8 mouse cellular contexts compared by ENCODE assay signal in genomic region chr6:96112854-96113253, GRCm38 (mm10). TPM values are rescaled to one million over a fixed set of nuclear protein-coding genes. Genes with fewer than 3 reads are reported as not detected.
DNase-seq lines count a peak whose midpoint lies in the region; ATAC-seq and TF ChIP-seq lines count a peak whose summit lies in the region.
"Had no signal": no experiment of that assay in that cellular context is flagged by ENCODE, and none has a peak within 500 bp of the region (broad histone marks: within the 10 kb centered on the region; RNA-seq: fewer than 3 reads in every experiment).

Fam19a1 (plus strand) TSS chr6:96113154.

- peak within 1 kb of the TSS; percentile 90 for H3K4me2 ChIP-seq in kidney, embryonic 15.5 days
- H3K4me2 ChIP-seq in hindbrain, embryonic 14.5 days (replicated peaks) = peak within 1 kb of the TSS; percentile 92
- H3K4me2 ChIP-seq in limb, embryonic 14.5 days (replicated peaks; ENCODE audit: low read depth, low read length, severe bottlenecking) = peak within 1 kb of the TSS; percentile 42
- H3K4me2 ChIP-seq: liver, embryonic 15.5 days had no signal

- ATAC-seq in kidney, embryonic 15.5 days (replicated peaks; ENCODE audit: low FRiP score) = no peak
- ATAC-seq in hindbrain, embryonic 14.5 days (ENCODE audit: low FRiP score) = no peak
- no peak for ATAC-seq in limb, embryonic 14.5 days (ENCODE audit: low FRiP score, low read depth)
- no peak for ATAC-seq in granulocyte monocyte progenitor cell, adult 5-6 weeks (replicated peaks; ENCODE audit: poor library complexity, severe bottlenecking)

- no peak for TF ChIP-seq POLR2A in limb, embryonic 14.5 days (IDR thresholded peaks at IDR 0.05; ENCODE audit: borderline replicate concordance, extremely low read depth, insufficient read depth, insufficient read length)

- H3K4me3 ChIP-seq in kidney, embryonic 15.5 days (replicated peaks) = peak within 1 kb of the TSS; percentile 33
- 0 out of 2 replicates have a peak within 1 kb of the TSS, but pooled peaks have one; percentile 20 for H3K4me3 ChIP-seq in embryonic facial prominence, embryonic 10.5 days
- H3K4me3 ChIP-seq in hindbrain, embryonic 14.5 days (replicated peaks; ENCODE audit: low read length) = peak within 1 kb of the TSS; percentile 51
- H3K4me3 ChIP-seq in limb, embryonic 14.5 days (replicated peaks; ENCODE audit: low read length) = peak within 1 kb of the TSS; percentile 24
- H3K4me3 ChIP-seq: liver, embryonic 15.5 days had no signal

- no peaks in the 10 kb centered on the region for H3K9me3 ChIP-seq in kidney, embryonic 15.5 days (replicated peaks)
- H3K9me3 ChIP-seq in embryonic facial prominence, embryonic 10.5 days = no peaks in the 10 kb centered on the region
- no peaks in the 10 kb centered on the region for H3K9me3 ChIP-seq in hindbrain, embryonic 14.5 days (ENCODE audit: control insufficient read depth, low read length)
- H3K9me3 ChIP-seq in limb, embryonic 14.5 days (ENCODE audit: control insufficient read depth, low read length) = no peaks in the 10 kb centered on the region
- H3K9me3 ChIP-seq: liver, embryonic 15.5 days had no signal

- no peak for DNase-seq in kidney, postnatal 25 days
- DNase-seq in embryonic facial prominence, embryonic 10.5 days (ENCODE audit: low spot score) = no peak
- DNase-seq in hindbrain, embryonic 14.5 days (ENCODE audit: low spot score) = no peak
- no peak for DNase-seq in limb, embryonic 14.5 days (ENCODE audit: low spot score)
- DNase-seq in kidney, adult 9 months = no peak

- peaks cover 27% of the 10 kb centered on the region for H3K4me1 ChIP-seq in kidney, embryonic 15.5 days
- peaks cover 25% of the 10 kb centered on the region for H3K4me1 ChIP-seq in embryonic facial prominence, embryonic 10.5 days
- peaks cover 27% of the 10 kb centered on the region for H3K4me1 ChIP-seq in hindbrain, embryonic 14.5 days (replicated peaks; ENCODE audit: control insufficient read depth, insufficient read depth, low read length)
- 0 out of 2 replicates have a peak, but pooled peaks cover 3% of the 10 kb centered on the region for H3K4me1 ChIP-seq in limb, embryonic 14.5 days (ENCODE audit: control insufficient read depth, insufficient read depth, low read length)
- H3K4me1 ChIP-seq: liver, embryonic 15.5 days had no signal

- H3K36me3 ChIP-seq in kidney, embryonic 15.5 days = no peaks in the 10 kb centered on the region
- no peaks in the 10 kb centered on the region for H3K36me3 ChIP-seq in embryonic facial prominence, embryonic 10.5 days (replicated peaks)
- no peaks in the 10 kb centered on the region for H3K36me3 ChIP-seq in hindbrain, embryonic 14.5 days (replicated peaks; ENCODE audit: control insufficient read depth, insufficient read depth)
- no peaks in the 10 kb centered on the region for H3K36me3 ChIP-seq in limb, embryonic 14.5 days (ENCODE audit: control insufficient read depth, insufficient read depth, low read length)
- H3K36me3 ChIP-seq: liver, embryonic 15.5 days had no signal

- no peak within 1 kb of the TSS for H3K27ac ChIP-seq in kidney, embryonic 15.5 days
- no peak within 1 kb of the TSS for H3K27ac ChIP-seq in embryonic facial prominence, embryonic 10.5 days (replicated peaks)
- H3K27ac ChIP-seq in hindbrain, embryonic 14.5 days = no peak within 1 kb of the TSS
- no peak within 1 kb of the TSS for H3K27ac ChIP-seq in limb, embryonic 14.5 days (replicated peaks; ENCODE audit: low read depth, low read length)
- H3K27ac ChIP-seq: liver, embryonic 15.5 days had no signal

- 17% methylated on average over 6 of the region's 6 CpGs for WGBS in kidney, embryonic 15.5 days
- 36% methylated on average over 6 of the region's 6 CpGs for WGBS in embryonic facial prominence, embryonic 10.5 days
- WGBS in hindbrain, embryonic 14.5 days = 40% methylated on average over 6 of the region's 6 CpGs
- WGBS in limb, embryonic 14.5 days = 22% methylated on average over 6 of the region's 6 CpGs

- H3K27me3 ChIP-seq in kidney, embryonic 15.5 days = no peaks in the 10 kb centered on the region
- peaks cover 27% of the 10 kb centered on the region for H3K27me3 ChIP-seq in embryonic facial prominence, embryonic 10.5 days (replicated peaks; ENCODE audit: low read depth, poor library complexity, severe bottlenecking)
- no peaks in the 10 kb centered on the region for H3K27me3 ChIP-seq in hindbrain, embryonic 14.5 days (ENCODE audit: control insufficient read depth, insufficient read depth, low read length)
- H3K27me3 ChIP-seq in limb, embryonic 14.5 days (ENCODE audit: control insufficient read depth, insufficient read depth, low read length) = no peaks in the 10 kb centered on the region

- 0 out of 2 replicates have a peak within 1 kb of the TSS, but pooled peaks have one; percentile 21 for H3K9ac ChIP-seq in kidney, embryonic 15.5 days
- H3K9ac ChIP-seq in hindbrain, embryonic 14.5 days = peak within 1 kb of the TSS; percentile 41
- H3K9ac ChIP-seq in limb, embryonic 14.5 days (ENCODE audit: low read depth, low read length, severe bottlenecking) = 0 out of 2 replicates have a peak within 1 kb of the TSS, but pooled peaks have one; percentile 21
- H3K9ac ChIP-seq: liver, embryonic 15.5 days had no signal

RNA-seq across cellular contexts. Expression of gene Fam19a1, which starts in this region (rescaled TPM):
- polyA plus RNA-seq in kidney, embryonic 15.5 days (2015; fragmentation: Nextera tagmentation; extraction: Ambion mirVana) = 4.4 and 5.7 TPM in 2 replicates
- polyA plus RNA-seq in embryonic facial prominence, embryonic 10.5 days (2016; fragmentation: Nextera tagmentation; extraction: Ambion mirVana) = 0.62 and 0.82 TPM in 2 replicates
- 21.2 and 22.8 TPM in 2 replicates for polyA plus RNA-seq in hindbrain, embryonic 14.5 days (2014; fragmentation: Nextera tagmentation; extraction: Ambion mirVana)
- 0.89 and 1.0 TPM in 2 replicates for polyA plus RNA-seq in limb, embryonic 14.5 days (2012; rRNA removed)
- polyA plus RNA-seq in limb, embryonic 14.5 days (2014; fragmentation: Nextera tagmentation; extraction: Ambion mirVana) = 3.4 and 6.0 TPM in 2 replicates
- not detected in 2 replicates for total RNA-seq in granulocyte monocyte progenitor cell, adult 5-6 weeks (2014; fragmentation: Nextera tagmentation)
- not detected in 2 replicates for total RNA-seq in granulocyte monocyte progenitor cell, adult 5-6 weeks (2017)
- polyA plus RNA-seq: liver, embryonic 15.5 days had no signal

Comparison
In these comparisons a context has a peak if more than half of its experiments do, and no peak if none do; other contexts are left out.
1. H3K4me2 ChIP-seq: peak in every context shown above with its lines; median percentile 92 in hindbrain, embryonic 14.5 days; 90 in kidney, embryonic 15.5 days; 42 in limb, embryonic 14.5 days.